Mouse (Mus musculus) limb, embryonic 14.5 days (tissue): ENCODE measurements at regions not wholly inside any gene's neighbourhood (a gene's known extent, or its start where the extent isn't known, plus 50 kb on each side); places are given as distances from the start of the nearest gene placed in this dataset.

Experiments used
- ATAC-seq: fragments of 200-750 bp; cut with Nextera tagmentation; 2 replicates; pipeline ENCODE4 v1.8.0; 2017; ENCODE audit warnings: low read depth, moderate number of reproducible peaks, moderate TSS enrichment; ENCODE audit not compliant: low FRiP score
- DNase-seq: peaks from one replicate; pipeline ENCODE4 v3.0.0-alpha.2; 2015; ENCODE audit warnings: low spot score
- H3K27ac ChIP-seq: fragments of 300-500 bp; sonication (generic); replicated peaks from 2 replicates; pipeline ENCODE4 v1.5.1; 2014; ENCODE audit warnings: low read depth, mild to moderate bottlenecking, low read length, moderate library complexity, mixed read lengths
- H3K27me3 ChIP-seq: fragments of 300-500 bp; sonication (generic); 2 replicates; pipeline ENCODE4 v1.6.1; 2014; ENCODE audit warnings: low read length, mixed read lengths; ENCODE audit not compliant: control insufficient read depth, insufficient read depth
- H3K36me3 ChIP-seq: fragments of 300-500 bp; sonication (generic); 2 replicates; pipeline ENCODE4 v1.6.1; 2014; ENCODE audit warnings: mild to moderate bottlenecking, low read length, moderate library complexity, mixed read lengths; ENCODE audit not compliant: control insufficient read depth, insufficient read depth
- H3K4me1 ChIP-seq: fragments of 300-500 bp; sonication (generic); 2 replicates; pipeline ENCODE4 v1.6.1; 2014; ENCODE audit warnings: antibody characterized with exemption, low read length, mixed read lengths; ENCODE audit not compliant: control insufficient read depth, insufficient read depth
- H3K4me2 ChIP-seq: fragments of 300-500 bp; sonication (generic); replicated peaks from 2 replicates; pipeline ENCODE4 v1.6.1; 2014; ENCODE audit warnings: low read depth, mild to moderate bottlenecking, low read length, moderate library complexity; ENCODE audit not compliant: severe bottlenecking
- H3K4me3 ChIP-seq: fragments of 300-500 bp; sonication (generic); replicated peaks from 2 replicates; pipeline ENCODE4 v1.5.1; 2014; ENCODE audit warnings: low read length
- H3K9ac ChIP-seq: fragments of 300-500 bp; sonication (generic); 2 replicates; pipeline ENCODE4 v1.6.1; 2014; ENCODE audit warnings: mild to moderate bottlenecking, low read depth, low read length, moderate library complexity; ENCODE audit not compliant: severe bottlenecking
- H3K9me3 ChIP-seq: fragments of 300-500 bp; sonication (generic); 2 replicates; pipeline ENCODE4 v1.6.1; 2016; ENCODE audit warnings: low read length; ENCODE audit not compliant: control insufficient read depth
- POLR2A ChIP-seq: fragments of 200-500 bp; IDR thresholded peaks from 2 replicates; pipeline ENCODE4 v1.8.0; 2012; ENCODE audit warnings: inconsistent platforms, mild to moderate bottlenecking, moderate library complexity, borderline replicate concordance; ENCODE audit not compliant: insufficient read depth, insufficient read length; ENCODE audit errors: extremely low read depth
- WGBS: fragments of 180-500 bp; shearing (Covaris S2); extraction: QIAGEN DNeasy Blood & Tissue Kit; methylation state at CpG from one replicate; pipeline ENCODE4 v1.1.7; 2014; 5-methylcytosine and 5-hydroxymethylcytosine counted together

- Histone ChIP-seq H3K4me1 (no peaks in the 10 kb centered on the region), H3K36me3 (no peaks in the 10 kb centered on the region), H3K4me3 (no peak overlapping the region), H3K27ac (no peak overlapping the region), H3K9me3 (no peaks in the 10 kb centered on the region), H3K9ac (no peak overlapping the region), H3K4me2 (no peak overlapping the region), H3K27me3 (no peaks in the 10 kb centered on the region)
- 76% methylated on average over 6 of the region's 6 CpGs for WGBS
- no peak for DNase-seq
- no peak for ATAC-seq
- no peak for TF ChIP-seq POLR2A
Measured at GRCm38 (mm10) chr8:35166611-35167010, 599.0 kb upstream of the Gm19410 start.

- 72% methylated on average over 13 of the region's 13 CpGs for WGBS
- Histone ChIP-seq H3K4me3 (no peak overlapping the region), H3K27ac (no peak overlapping the region), H3K4me2 (no peak overlapping the region), H3K9ac (no peak overlapping the region), H3K27me3 (no peaks in the 10 kb centered on the region), H3K36me3 (no peaks in the 10 kb centered on the region), H3K4me1 (no peaks in the 10 kb centered on the region), H3K9me3 (no peaks in the 10 kb centered on the region)
- ATAC-seq (no peak), DNase-seq (no peak)
- TF ChIP-seq POLR2A, result no peak
Measured at GRCm38 (mm10) chr8:35171536-35172310, 593.9 kb upstream of the Gm19410 start.

GRCm38 (mm10) chr8:35177314-35177713 lies 588.3 kb upstream of the Gm19410 start:
- Histone ChIP-seq H3K4me2 (no peak overlapping the region), H3K27me3 (no peaks in the 10 kb centered on the region), H3K36me3 (no peaks in the 10 kb centered on the region), H3K9ac (no peak overlapping the region), H3K4me3 (no peak overlapping the region), H3K9me3 (no peaks in the 10 kb centered on the region), H3K27ac (no peak overlapping the region), H3K4me1 (no peaks in the 10 kb centered on the region)
- TF ChIP-seq POLR2A, result no peak
- 63% methylated on average over 5 of the region's 5 CpGs for WGBS
- DNase-seq, result no peak
- ATAC-seq, result no peak

GRCm38 (mm10) chr8:35180075-35180474 lies 585.5 kb upstream of the Gm19410 start:
- H3K36me3 ChIP-seq, result no peaks in the 10 kb centered on the region
- no peak overlapping the region for H3K4me3 ChIP-seq
- H3K4me2 ChIP-seq, result no peak overlapping the region
- no peak for TF ChIP-seq POLR2A
- 79% methylated on average over 3 of the region's 3 CpGs for WGBS
- no peaks in the 10 kb centered on the region for H3K27me3 ChIP-seq
- H3K27ac ChIP-seq, result no peak overlapping the region
- H3K4me1 ChIP-seq, result 0 out of 2 replicates have a peak, but pooled peaks cover 3% of the 10 kb centered on the region
- no peak for ATAC-seq
- no peak overlapping the region for H3K9ac ChIP-seq
- H3K9me3 ChIP-seq, result no peaks in the 10 kb centered on the region
- no peak for DNase-seq

GRCm38 (mm10) chr8:35182141-35182540 lies 583.4 kb upstream of the Gm19410 start:
- WGBS, result 62% methylated on average over 4 of the region's 4 CpGs
- no peak overlapping the region for H3K4me3 ChIP-seq
- H3K4me2 ChIP-seq, result no peak overlapping the region
- H3K27ac ChIP-seq, result no peak overlapping the region
- ATAC-seq (no peak), DNase-seq (no peak)
- no peaks in the 10 kb centered on the region for H3K9me3 ChIP-seq
- H3K4me1 ChIP-seq, result 0 out of 2 replicates have a peak, but pooled peaks cover 3% of the 10 kb centered on the region
- no peaks in the 10 kb centered on the region for H3K27me3 ChIP-seq
- H3K36me3 ChIP-seq, result no peaks in the 10 kb centered on the region
- no peak for TF ChIP-seq POLR2A
- H3K9ac ChIP-seq, result no peak overlapping the region
